Mouse (Mus musculus) left cerebral cortex, postnatal 10 days (tissue): ENCODE results near the gene Ncapg2. TPM values are rescaled to one million over a fixed set of nuclear protein-coding genes. Genes with fewer than 3 reads are reported as not detected.

ENCODE experiments used
- DNase-seq, 2 experiments: peaks; one replicate each; pipeline ENCODE4 v3.0.0; 2021 to 2022; ENCODE audit warnings: low spot score in 2 of 2, mixed read lengths in 1 of 2; ENCODE audit errors: extremely low spot score in 1 of 2
- intact Hi-C: fragments of 180-260 bp; cut with DNase I; formaldehyde crosslinking; loops from one replicate; pipeline ENCODE4 v1.15.1; 2025
- total RNA-seq, 2 experiments: library from RNA; stranded (reverse); gene quantifications; 2 replicates each; pipeline ENCODE4 v1.2.3; 2021

Gene Ncapg2
- total RNA-seq, 2 experiments from 2014 or later, result 7.4 to 8.8 TPM

DNA sequence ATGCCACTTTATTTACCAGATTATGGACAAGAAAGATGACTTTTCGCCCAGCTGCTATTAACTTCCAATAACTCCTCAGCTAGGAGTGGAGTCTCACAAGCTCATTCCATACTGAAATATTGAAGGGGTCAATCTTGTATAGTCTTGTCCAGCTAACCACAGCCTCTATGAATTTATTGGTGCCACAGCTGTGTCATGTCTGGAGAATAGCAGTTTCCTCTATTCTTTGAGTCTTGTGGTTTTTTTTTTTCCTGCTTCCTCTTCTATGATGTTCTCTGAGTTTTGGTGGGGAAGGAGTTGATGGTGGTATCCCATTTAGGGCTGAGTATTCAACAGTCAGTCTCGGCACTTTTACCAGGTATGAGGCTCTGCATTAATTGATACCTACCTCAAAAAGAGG, 30.0 kb downstream of the Ncapg2 start:
- no peak for DNase-seq
- intact Hi-C loops, result no loop called here

DNA sequence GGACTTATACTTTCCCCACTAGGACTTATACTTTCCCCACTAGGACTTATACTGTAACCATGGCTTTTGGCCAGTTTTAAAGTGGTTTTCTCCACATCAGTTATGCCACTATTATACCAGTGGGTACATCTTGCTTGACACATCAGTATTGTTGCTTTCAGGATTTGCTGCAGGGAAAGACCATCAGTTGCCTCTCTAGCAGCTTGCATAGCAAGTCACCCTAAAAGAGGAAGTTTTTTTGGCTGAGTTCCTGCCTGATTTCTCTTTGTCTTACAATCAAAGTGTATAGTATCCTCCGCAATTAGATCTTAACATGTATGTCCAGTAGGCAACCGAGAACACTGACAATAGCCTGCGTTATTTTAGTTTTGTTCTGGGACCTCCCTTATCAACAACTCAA, 30.9 kb downstream of the Ncapg2 start:
- no peak for DNase-seq
- intact Hi-C loops, result no loop called here

DNA sequence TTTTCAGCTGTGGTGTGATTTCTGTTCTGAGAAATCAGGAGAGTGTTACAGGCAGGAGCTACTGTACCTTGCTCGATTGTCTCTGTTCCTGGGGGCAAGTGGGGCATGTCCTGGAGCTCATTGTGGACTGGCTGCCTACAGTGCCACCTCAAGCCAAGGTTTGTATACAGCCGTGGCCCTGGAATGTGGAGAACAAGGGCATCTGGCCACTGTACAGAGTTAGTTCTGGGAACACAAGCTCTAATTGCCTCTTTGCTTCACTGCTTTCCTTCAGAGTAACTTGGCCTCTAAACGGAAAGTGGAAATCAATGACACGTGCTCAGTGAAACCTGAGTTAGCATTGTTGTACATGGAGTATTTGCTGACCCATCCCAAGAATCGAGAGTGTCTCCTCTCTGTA, 33.4 kb downstream of the Ncapg2 start:
- intact Hi-C loops, result no loop called here
- DNase-seq, result no peak

DNA sequence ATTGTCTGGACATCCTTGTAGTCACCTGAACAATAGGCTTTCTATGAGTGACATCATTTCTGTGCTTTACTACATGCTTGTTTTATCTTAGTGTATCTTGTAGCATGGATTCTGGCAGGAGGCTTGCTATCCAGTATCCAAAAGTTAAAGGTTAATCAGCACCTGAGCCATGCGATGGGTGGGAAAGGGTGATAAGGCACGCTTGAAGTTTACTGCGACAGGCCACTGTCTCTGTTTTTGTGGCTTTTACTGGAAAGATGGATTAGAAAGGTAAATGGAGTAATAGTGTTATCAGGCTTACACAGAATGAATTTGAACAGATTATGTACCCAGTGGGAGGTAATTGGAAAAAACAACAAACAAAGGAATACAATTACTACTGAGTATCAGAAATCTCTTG, 37.0 kb downstream of the Ncapg2 start:
- intact Hi-C loops, result no loop called here
- no peak for DNase-seq

- no peak for DNase-seq
Observed at GRCm38 (mm10) chr12:116449536-116449935, 44.3 kb downstream of the Ncapg2 start.

DNA sequence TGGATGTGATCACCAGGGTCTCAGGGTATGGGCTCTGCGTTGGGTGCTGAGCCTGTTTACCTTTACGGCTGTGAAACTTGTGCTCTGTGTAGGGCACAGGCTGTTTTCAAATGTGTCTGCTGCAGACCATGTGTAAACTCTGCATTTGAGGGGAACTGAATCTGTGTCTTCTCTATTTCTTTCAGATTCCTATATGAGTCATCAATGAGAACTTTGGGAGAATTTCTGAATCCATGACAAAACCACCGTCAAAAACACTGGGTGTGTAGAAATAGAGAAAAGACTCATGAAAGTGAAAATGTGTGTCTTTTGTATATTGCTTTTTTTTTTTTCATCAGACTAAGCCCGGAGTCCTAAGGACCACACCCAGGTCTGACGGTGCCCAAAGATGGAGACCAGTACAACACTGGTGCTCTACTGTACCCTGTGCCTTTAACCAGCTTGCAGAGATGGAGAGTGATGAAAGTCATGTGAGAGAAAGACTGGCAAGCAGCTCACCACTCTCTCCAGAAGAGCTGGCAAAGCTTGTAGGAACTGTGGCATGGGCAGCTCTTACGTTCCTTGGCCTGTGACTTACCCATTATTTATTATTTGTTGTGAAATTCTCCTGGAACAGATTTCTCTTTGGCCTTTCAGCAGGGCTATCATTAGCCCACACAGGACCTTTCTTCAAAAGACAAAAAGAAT, 55.3 kb downstream of the Ncapg2 start:
- intact Hi-C loops, result no loop called here
- DNase-seq, result no peak

More at GRCm38 (mm10) chr12:116449536-116449935, 44.3 kb downstream of the Ncapg2 start:
- intact Hi-C loops, result no loop called here

DNA sequence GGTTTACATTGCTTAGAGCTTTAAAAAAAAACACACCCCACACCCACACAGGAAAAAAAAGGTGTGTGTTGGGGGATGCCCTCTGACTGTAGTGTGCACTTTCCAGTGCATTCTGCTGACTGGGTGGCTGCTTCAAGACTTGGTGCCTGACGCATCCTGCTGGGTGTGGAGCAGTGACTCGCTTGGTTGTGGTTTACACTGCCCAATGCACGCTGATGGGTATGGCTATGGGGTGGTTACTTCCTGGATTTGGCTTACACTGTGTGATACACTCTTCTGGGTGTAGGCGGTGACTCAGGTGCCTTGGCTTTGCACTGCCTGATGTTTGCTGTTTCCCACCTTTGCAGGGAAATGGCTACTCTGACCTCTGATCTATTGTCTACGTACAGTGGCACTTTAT, 61.8 kb downstream of the Ncapg2 start:
- no peak for DNase-seq
- intact Hi-C loops, result no loop called here

DNA sequence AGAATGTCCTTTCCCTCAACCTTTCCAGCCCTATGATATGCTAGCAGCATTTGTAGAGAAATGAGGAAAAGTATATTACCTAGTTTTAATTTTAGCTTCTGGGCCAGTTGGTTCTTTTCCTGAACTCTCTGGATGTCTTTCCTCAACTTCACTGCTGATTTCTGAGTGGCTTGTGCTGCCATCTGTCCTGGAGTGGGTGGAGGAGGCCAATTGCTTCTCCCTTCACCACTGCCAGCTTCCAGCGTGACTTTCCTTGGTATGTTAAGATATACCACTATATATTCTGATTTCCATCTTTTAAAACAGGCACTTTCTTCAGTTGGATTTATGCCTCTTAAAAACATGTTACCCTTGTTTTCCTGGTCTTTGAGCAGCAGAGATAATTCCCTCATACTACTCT, 63.1 kb downstream of the Ncapg2 start:
- DNase-seq, result no peak
- intact Hi-C loops, result no loop called here

GRCm38 (mm10) chr12:116469096-116469495, 63.9 kb downstream of the Ncapg2 start:
- DNase-seq, result no peak
- intact Hi-C loops, result no loop called here

DNA sequence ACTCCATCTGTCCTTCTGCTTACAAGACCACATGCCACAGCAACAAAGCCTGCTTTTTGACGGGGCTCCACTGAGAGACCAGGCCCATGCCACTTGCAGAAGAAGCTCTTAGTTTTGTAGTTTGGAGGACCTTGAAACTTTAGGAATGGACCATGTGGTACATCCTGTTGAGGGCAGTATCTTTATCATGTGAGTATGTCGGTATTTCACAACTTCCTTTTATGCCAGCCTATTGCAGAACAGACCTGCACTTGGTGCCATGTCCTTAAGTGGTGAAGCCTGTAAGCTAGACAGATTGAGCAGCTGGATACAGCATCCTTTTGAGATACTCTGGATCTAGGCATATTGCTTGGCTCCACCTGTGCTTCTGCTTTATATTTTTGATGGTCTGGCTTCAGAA, 68.1 kb downstream of the Ncapg2 start:
- DNase-seq, result no peak
- intact Hi-C loops, result no loop called here

- intact Hi-C loops, result no loop called here
- DNase-seq, result no peak
Observed at GRCm38 (mm10) chr12:116473761-116474160, 68.6 kb downstream of the Ncapg2 start.

DNA sequence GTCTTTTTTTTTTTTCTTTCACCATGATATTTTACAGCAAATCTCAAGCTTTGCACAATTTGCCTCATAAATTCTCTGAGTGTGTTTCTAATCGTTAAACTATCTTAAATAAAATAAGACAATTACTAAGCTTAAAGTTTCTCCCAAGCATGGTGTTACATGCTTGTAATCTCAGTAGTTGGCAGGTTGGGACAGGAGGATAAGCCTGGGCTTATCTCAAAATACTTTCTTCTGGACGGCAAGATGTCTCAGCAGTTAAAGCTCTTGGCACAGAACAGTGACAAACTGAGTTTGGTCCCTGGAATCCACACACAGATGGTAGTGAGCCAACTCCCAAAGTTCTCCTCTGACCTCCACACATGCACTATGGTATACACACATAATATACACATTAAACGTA, 69.5 kb downstream of the Ncapg2 start:
- intact Hi-C loops, result no loop called here
- no peak for DNase-seq

DNA sequence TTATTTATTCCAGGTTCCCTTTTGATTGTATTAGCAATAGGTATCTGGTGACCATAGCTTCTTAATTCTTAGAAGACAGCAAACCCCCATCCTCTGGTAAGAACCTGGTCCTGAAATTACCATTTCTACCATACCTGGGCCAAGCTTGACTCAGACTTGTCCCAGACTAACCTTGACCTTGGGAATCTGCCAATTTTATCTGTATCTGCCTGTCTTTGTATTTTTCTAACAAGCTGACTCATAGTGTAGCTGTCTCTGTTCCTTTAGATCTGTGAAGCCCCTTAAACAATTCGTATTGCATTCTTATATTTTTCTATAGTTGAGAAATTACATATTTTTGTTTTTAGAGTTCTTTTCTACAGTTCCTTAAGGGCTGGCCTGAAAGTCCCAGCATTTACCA, 73.6 kb downstream of the Ncapg2 start:
- DNase-seq, result no peak
- intact Hi-C loops, result no loop called here

GRCm38 (mm10) chr12:116481921-116482320, 76.7 kb downstream of the Ncapg2 start:
- DNase-seq, result no peak
- intact Hi-C loops, result no loop called here

- intact Hi-C loops, result no loop called here
- no peak for DNase-seq
Observed at GRCm38 (mm10) chr12:116483581-116483980, 78.4 kb downstream of the Ncapg2 start.

DNA sequence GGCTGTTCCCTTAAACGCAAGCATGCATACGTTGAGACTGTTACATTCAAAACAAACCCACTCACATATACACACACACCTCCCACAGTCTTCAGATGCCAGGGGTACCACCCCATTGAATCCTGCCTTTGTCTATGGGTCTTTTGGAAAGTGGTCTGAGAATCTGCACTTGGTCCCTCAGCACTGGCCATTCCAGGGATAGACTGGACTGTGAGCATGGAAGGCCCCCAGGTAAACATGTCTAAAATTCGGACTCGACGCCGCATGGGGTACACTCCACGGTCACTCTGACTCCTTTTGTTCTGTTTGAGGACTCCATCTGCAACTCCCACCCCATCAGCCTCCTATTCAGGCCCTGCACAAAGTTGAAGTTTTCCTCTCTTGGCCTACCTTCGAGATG, 79.8 kb downstream of the Ncapg2 start:
- intact Hi-C loops, result loop anchor here (5.0 kb wide), 2 partner anchors 112 to 132 kb away; no protein-coding TSS in a partner anchor

GRCm38 (mm10) chr12:116485591-116486403, 80.6 kb downstream of the Ncapg2 start, which contains the start of gene Ptprn2:
Ptprn2 (plus strand) TSS chr12:116485720.
- intact Hi-C loops, result loop anchor here (5.0 kb wide), 2 partner anchors 112 to 132 kb away; no protein-coding TSS in a partner anchor

More for the DNA sequence above, 79.8 kb downstream of the Ncapg2 start:
- no peak for DNase-seq

DNA sequence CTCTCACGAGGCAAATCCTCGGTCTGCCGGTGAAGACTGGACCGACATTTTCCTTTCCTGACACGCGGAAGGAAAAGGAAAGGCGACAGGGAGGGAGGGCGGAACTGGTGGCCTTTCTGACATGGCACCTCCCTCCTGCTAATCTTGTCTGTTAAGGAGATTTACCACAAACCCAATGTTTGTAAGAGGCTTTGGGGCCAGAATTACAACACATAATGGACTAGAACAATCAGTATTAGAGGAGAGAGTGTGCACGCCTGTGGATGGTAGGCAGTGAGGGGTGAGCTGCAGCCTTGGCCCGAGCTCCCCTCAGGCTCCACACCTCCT, 81.2 kb downstream of the Ncapg2 start:
- no peak for DNase-seq
- intact Hi-C loops, result loop anchor here (5.0 kb wide), 2 partner anchors 111 to 131 kb away; no protein-coding TSS in a partner anchor

More at GRCm38 (mm10) chr12:116485591-116486403, 80.6 kb downstream of the Ncapg2 start, which contains the start of gene Ptprn2:
- peak; percentile 54 to 87 for DNase-seq

GRCm38 (mm10) chr12:116488836-116489235, 83.6 kb downstream of the Ncapg2 start:
- intact Hi-C loops, result loop anchor here (5.0 kb wide), 2 partner anchors 108 to 128 kb away; no protein-coding TSS in a partner anchor
- DNase-seq, result peak in 1 of 2 experiments; percentile 28
